Mouse (Mus musculus) myocyte (in vitro differentiated cells): Measurements from ENCODE around the gene Kmt5b. TPM values are rescaled to one million over a fixed set of nuclear protein-coding genes. Genes with fewer than 3 reads are reported as not detected.

ENCODE experiments used
- H3K27me3 ChIP-seq: one replicate; pipeline ENCODE4 v1.6.1; 2011; ENCODE audit not compliant: control insufficient read depth, insufficient read depth, insufficient read length
- H3K36me3 ChIP-seq: one replicate; pipeline ENCODE4 v1.6.1; 2011; ENCODE audit not compliant: control insufficient read depth, insufficient read depth
- H3K4me2 ChIP-seq: one replicate; pipeline ENCODE4 v1.6.1; 2011; ENCODE audit warnings: low read depth, control low read depth
- H3K4me3 ChIP-seq: one replicate; pipeline ENCODE4 v1.5.1; 2011; ENCODE audit warnings: mild to moderate bottlenecking, control low read depth, moderate library complexity
- H3K79me2 ChIP-seq: one replicate; pipeline ENCODE4 v1.6.1; 2011; ENCODE audit not compliant: control insufficient read depth, insufficient read depth
- H3ac ChIP-seq: one replicate; pipeline ENCODE4 v1.6.1; 2011; ENCODE audit not compliant: control insufficient read depth, insufficient read length
- CEBPB ChIP-seq: IDR thresholded peaks from 2 replicates; pipeline ENCODE4 v1.6.1; 2011; ENCODE audit warnings: mild to moderate bottlenecking, moderate library complexity; ENCODE audit not compliant: poor library complexity, insufficient read depth, severe bottlenecking
- E2F4 ChIP-seq: IDR thresholded peaks from one replicate; pipeline ENCODE4 v1.6.1; 2011; ENCODE audit warnings: mild to moderate bottlenecking, control low read depth, moderate library complexity; ENCODE audit not compliant: insufficient read depth
- MAX ChIP-seq: IDR thresholded peaks from one replicate; pipeline ENCODE4 v1.6.1; 2011; ENCODE audit warnings: low read depth, mild to moderate bottlenecking, control low read depth
- MYOD1 ChIP-seq, 3 experiments: IDR thresholded peaks; one replicate each; pipeline ENCODE4 v1.6.1; 2011; ENCODE audit warnings: control low read depth in 2 of 3, low read depth in 2 of 3, mild to moderate bottlenecking in 2 of 3, moderate library complexity in 1 of 3; ENCODE audit not compliant: insufficient read length in 2 of 3, control insufficient read depth in 1 of 3
- MYOG ChIP-seq, 3 experiments: IDR thresholded peaks; one replicate each; pipeline ENCODE4 v1.6.1; 2011; ENCODE audit warnings: control low read depth in 2 of 3, low read depth in 2 of 3, mild to moderate bottlenecking in 2 of 3; ENCODE audit not compliant: insufficient read length in 2 of 3, control insufficient read depth in 1 of 3, insufficient read depth in 1 of 3
- POLR2A ChIP-seq: IDR thresholded peaks from one replicate; pipeline ENCODE4 v1.6.1; 2011; ENCODE audit warnings: low read depth, mild to moderate bottlenecking, control low read depth, moderate library complexity; ENCODE audit not compliant: insufficient read length
- POLR2AphosphoS2 ChIP-seq: IDR thresholded peaks from one replicate; pipeline ENCODE4 v1.6.1; 2011; ENCODE audit warnings: low read depth, control low read depth; ENCODE audit not compliant: insufficient read length
- REST ChIP-seq: IDR thresholded peaks from one replicate; pipeline ENCODE4 v1.6.1; 2011; ENCODE audit warnings: mild to moderate bottlenecking, control low read depth, moderate library complexity; ENCODE audit not compliant: insufficient read depth, insufficient read length
- SRF ChIP-seq: IDR thresholded peaks from one replicate; pipeline ENCODE4 v1.6.1; 2011; ENCODE audit warnings: low read depth; ENCODE audit not compliant: control insufficient read depth, insufficient read length
- TCF12 ChIP-seq: IDR thresholded peaks from one replicate; pipeline ENCODE4 v1.6.1; 2011; ENCODE audit warnings: mild to moderate bottlenecking, control low read depth; ENCODE audit not compliant: poor library complexity, insufficient read depth, severe bottlenecking
- TCF3 ChIP-seq: IDR thresholded peaks from one replicate; pipeline ENCODE4 v1.6.1; 2011; ENCODE audit warnings: low read depth, control low read depth; ENCODE audit not compliant: insufficient read length
- USF1 ChIP-seq: IDR thresholded peaks from one replicate; pipeline ENCODE4 v1.6.1; 2011; ENCODE audit warnings: low read depth, mild to moderate bottlenecking, control low read depth, moderate library complexity
- polyA plus RNA-seq: library from polyadenylated mRNA; unstranded; fragments of >200 nt; fragmentation: generic; extraction: Trizol; gene quantifications from one replicate; pipeline ENCODE4 v1.2.1, GENCODE M21; 2012; ENCODE audit warnings: missing spikeins

Gene Kmt5b
- polyA plus RNA-seq, 1 experiment, result 8.0 TPM

GRCm38 (mm10) chr19:3851979-3852681 is 84.9 kb downstream of the Kmt5b start:
- Histone ChIP-seq H3K36me3 (no peaks in the 10 kb centered on the region), H3K4me2 (peak overlapping the region; percentile 79), H3ac (peak overlapping the region; percentile 97), H3K4me3 (peak overlapping the region; percentile 75), H3K79me2 (peaks cover 48% of the 10 kb centered on the region), H3K27me3 (no peaks in the 10 kb centered on the region)
- peak; percentile 38 for TF ChIP-seq POLR2AphosphoS2
- no peak for TF ChIP-seq CEBPB
- peak; percentile 43 for TF ChIP-seq POLR2A
- no peak for TF ChIP-seq MAX
- TF ChIP-seq TCF12, result no peak

GRCm38 (mm10) chr19:3853121-3853520 is 85.9 kb downstream of the Kmt5b start:
- TF ChIP-seq MYOG (IDR thresholded peaks at IDR 0.05; ENCODE audit: control insufficient read depth in 1 of 3, insufficient read depth in 1 of 3, insufficient read length in 2 of 3, low read depth in 2 of 3) (no peak), CEBPB (no peak), REST (no peak), E2F4 (no peak), MAX (no peak), TCF12 (no peak), SRF (no peak), USF1 (no peak), MYOD1 (IDR thresholded peaks at IDR 0.05; ENCODE audit: control insufficient read depth in 1 of 3, insufficient read length in 2 of 3, low read depth in 2 of 3) (no peak), TCF3 (no peak), POLR2AphosphoS2 (no peak), POLR2A (no peak)
- Histone ChIP-seq H3K4me2 (peak overlapping the region; percentile 79), H3K27me3 (no peaks in the 10 kb centered on the region)

GRCm38 (mm10) chr19:3853891-3854290 is 86.7 kb downstream of the Kmt5b start:
- Histone ChIP-seq H3K4me2 (peak overlapping the region; percentile 79), H3K4me3 (peak overlapping the region; percentile 75), H3K27me3 (no peaks in the 10 kb centered on the region), H3K36me3 (no peaks in the 10 kb centered on the region), H3K79me2 (peaks cover 66% of the 10 kb centered on the region), H3ac (no peak overlapping the region)
- TF ChIP-seq MAX (no peak), MYOG (IDR thresholded peaks at IDR 0.05; ENCODE audit: control insufficient read depth in 1 of 3, insufficient read depth in 1 of 3, insufficient read length in 2 of 3, low read depth in 2 of 3) (no peak), REST (no peak), E2F4 (no peak), MYOD1 (IDR thresholded peaks at IDR 0.05; ENCODE audit: control insufficient read depth in 1 of 3, insufficient read length in 2 of 3, low read depth in 2 of 3) (no peak)

More at GRCm38 (mm10) chr19:3853121-3853520, 85.9 kb downstream of the Kmt5b start:
- H3K4me3 ChIP-seq, result peak overlapping the region; percentile 75
- H3K79me2 ChIP-seq, result peaks cover 58% of the 10 kb centered on the region
- no peaks in the 10 kb centered on the region for H3K36me3 ChIP-seq
- no peak overlapping the region for H3ac ChIP-seq

GRCm38 (mm10) chr19:3855091-3855490 is 87.9 kb downstream of the Kmt5b start:
- Histone ChIP-seq H3K36me3 (no peaks in the 10 kb centered on the region), H3ac (no peak overlapping the region), H3K4me3 (no peak overlapping the region), H3K4me2 (peak overlapping the region; percentile 56), H3K79me2 (peaks cover 78% of the 10 kb centered on the region), H3K27me3 (no peaks in the 10 kb centered on the region)
- TF ChIP-seq SRF (no peak), MAX (no peak), MYOD1 (IDR thresholded peaks at IDR 0.05; ENCODE audit: control insufficient read depth in 1 of 3, insufficient read length in 2 of 3, low read depth in 2 of 3) (no peak), POLR2AphosphoS2 (no peak), REST (no peak), CEBPB (no peak), POLR2A (no peak), TCF3 (no peak), MYOG (IDR thresholded peaks at IDR 0.05; ENCODE audit: control insufficient read depth in 1 of 3, insufficient read depth in 1 of 3, insufficient read length in 2 of 3, low read depth in 2 of 3) (no peak), E2F4 (no peak), USF1 (no peak), TCF12 (no peak)

- TF ChIP-seq MYOG (IDR thresholded peaks at IDR 0.05; ENCODE audit: control insufficient read depth in 1 of 3, insufficient read depth in 1 of 3, insufficient read length in 2 of 3, low read depth in 2 of 3), result no peak
- TF ChIP-seq POLR2AphosphoS2, result no peak
- no peak for TF ChIP-seq MAX
- no peak for TF ChIP-seq SRF
- TF ChIP-seq POLR2A, result no peak
- no peak for TF ChIP-seq USF1
- TF ChIP-seq MYOD1 (IDR thresholded peaks at IDR 0.05; ENCODE audit: control insufficient read depth in 1 of 3, insufficient read length in 2 of 3, low read depth in 2 of 3), result no peak
- no peak for TF ChIP-seq E2F4
- Histone ChIP-seq H3K79me2 (peaks cover 83% of the 10 kb centered on the region), H3K36me3 (no peaks in the 10 kb centered on the region), H3K4me2 (peak overlapping the region; percentile 56), H3K27me3 (no peaks in the 10 kb centered on the region), H3ac (no peak overlapping the region), H3K4me3 (no peak overlapping the region)
Measured at GRCm38 (mm10) chr19:3855601-3856000, 88.4 kb downstream of the Kmt5b start.
